Mouse (Mus musculus) intestine, postnatal 0 days (tissue): ENCODE measurements around the gene Usp54. TPM values are rescaled to one million over a fixed set of nuclear protein-coding genes. Genes with fewer than 3 reads are reported as not detected.

ENCODE experiments used
- ATAC-seq: fragments of 200-750 bp; cut with Nextera tagmentation; 2 replicates; pipeline ENCODE4 v1.8.0; 2017; ENCODE audit warnings: mild to moderate bottlenecking, moderate TSS enrichment, moderate library complexity
- H3K27ac ChIP-seq: fragments of 300-500 bp; sonication (generic); 2 replicates; pipeline ENCODE4 v1.5.1; 2014; ENCODE audit warnings: mild to moderate bottlenecking, low read depth, low read length, moderate library complexity
- H3K27me3 ChIP-seq: fragments of 300-500 bp; sonication (generic); replicated peaks from 2 replicates; pipeline ENCODE4 v1.6.1; 2014; ENCODE audit warnings: low read length, mixed read lengths; ENCODE audit not compliant: control insufficient read depth, insufficient read depth
- H3K36me3 ChIP-seq: fragments of 300-500 bp; sonication (generic); 2 replicates; pipeline ENCODE4 v1.6.1; 2014; ENCODE audit warnings: mild to moderate bottlenecking, moderate library complexity; ENCODE audit not compliant: control insufficient read depth, insufficient read depth
- H3K4me1 ChIP-seq: fragments of 300-500 bp; sonication (generic); replicated peaks from 2 replicates; pipeline ENCODE4 v1.6.1; 2014; ENCODE audit warnings: antibody characterized with exemption, low read length, mixed read lengths; ENCODE audit not compliant: control insufficient read depth, insufficient read depth
- H3K4me2 ChIP-seq: fragments of 300-500 bp; sonication (generic); replicated peaks from 2 replicates; pipeline ENCODE4 v1.6.1; 2014; ENCODE audit warnings: low read depth, mild to moderate bottlenecking, moderate library complexity
- H3K4me3 ChIP-seq: fragments of 300-500 bp; sonication (generic); 2 replicates; pipeline ENCODE4 v1.5.1; 2014; ENCODE audit warnings: low read depth, low read length
- H3K9ac ChIP-seq: fragments of 300-500 bp; sonication (generic); 2 replicates; pipeline ENCODE4 v1.6.1; 2014; ENCODE audit warnings: mild to moderate bottlenecking, low read depth, low read length
- H3K9me3 ChIP-seq: fragments of 300-500 bp; sonication (generic); 2 replicates; pipeline ENCODE4 v1.6.1; 2016; ENCODE audit warnings: mixed run types; ENCODE audit not compliant: control insufficient read depth
- CTCF ChIP-seq: sonication (generic); IDR thresholded peaks from 2 replicates; pipeline ENCODE4 v1.5.1; 2016; ENCODE audit warnings: low read depth, mild to moderate bottlenecking, control low read depth, antibody characterized with exemption, moderate library complexity
- WGBS: fragments of 180-500 bp; shearing (Covaris S2); extraction: QIAGEN DNeasy Blood & Tissue Kit; methylation state at CpG from one replicate; pipeline ENCODE4 v1.1.7; 2014; 5-methylcytosine and 5-hydroxymethylcytosine counted together
- polyA plus RNA-seq: library from polyadenylated mRNA; unstranded; fragments of >200 nt; fragmentation: Nextera tagmentation; extraction: Ambion mirVana; gene quantifications from 2 replicates; pipeline ENCODE4 v1.2.1, GENCODE M21; 2015

Usp54 gene
- polyA plus RNA-seq, 1 experiment from 2014 or later: 2.2 TPM

GRCm38 (mm10) chr14:20635546-20635945 is 5.3 kb downstream of the Usp54 start:
- TF ChIP-seq CTCF: no peak
- no peaks in the 10 kb centered on the region for H3K9me3 ChIP-seq
- no peak for ATAC-seq
- no peaks in the 10 kb centered on the region for H3K4me1 ChIP-seq
- no peaks in the 10 kb centered on the region for H3K36me3 ChIP-seq
- H3K9ac ChIP-seq: no peak overlapping the region
- no peak overlapping the region for H3K27ac ChIP-seq
- no peak overlapping the region for H3K4me2 ChIP-seq
- no peaks in the 10 kb centered on the region for H3K27me3 ChIP-seq
- H3K4me3 ChIP-seq: no peak overlapping the region
- 54% methylated on average over 2 of the region's 2 CpGs for WGBS

- no peak overlapping the region for H3K9ac ChIP-seq
- 40% methylated on average over 4 of the region's 4 CpGs for WGBS
These were observed 9.6 kb downstream of the Usp54 start for GRCm38 (mm10) chr14:20631253-20631652.

GRCm38 (mm10) chr14:20626971-20627370 is 13.9 kb downstream of the Usp54 start:
- no peak overlapping the region for H3K4me2 ChIP-seq
- ATAC-seq: no peak
- no peaks in the 10 kb centered on the region for H3K27me3 ChIP-seq
- WGBS: 61% methylated on average over 3 of the region's 3 CpGs
- no peaks in the 10 kb centered on the region for H3K9me3 ChIP-seq
- no peaks in the 10 kb centered on the region for H3K36me3 ChIP-seq
- no peak overlapping the region for H3K9ac ChIP-seq
- H3K27ac ChIP-seq: peak overlapping the region; percentile 75
- TF ChIP-seq CTCF: no peak
- no peaks in the 10 kb centered on the region for H3K4me1 ChIP-seq
- no peak overlapping the region for H3K4me3 ChIP-seq

More at GRCm38 (mm10) chr14:20631253-20631652, 9.6 kb downstream of the Usp54 start:
- no peaks in the 10 kb centered on the region for H3K27me3 ChIP-seq
- H3K9me3 ChIP-seq: no peaks in the 10 kb centered on the region
- no peak overlapping the region; the same call in 1 of the 2 replicates for H3K27ac ChIP-seq
- ATAC-seq: peak; percentile 68
- H3K4me2 ChIP-seq: no peak overlapping the region
- H3K36me3 ChIP-seq: no peaks in the 10 kb centered on the region
- no peak for TF ChIP-seq CTCF
- H3K4me1 ChIP-seq: no peaks in the 10 kb centered on the region
- no peak overlapping the region for H3K4me3 ChIP-seq

- no peaks in the 10 kb centered on the region for H3K27me3 ChIP-seq
- no peak for TF ChIP-seq CTCF
- WGBS: 45% methylated on average over 2 of the region's 2 CpGs
- no peaks in the 10 kb centered on the region for H3K4me1 ChIP-seq
- H3K4me2 ChIP-seq: no peak overlapping the region
- H3K9me3 ChIP-seq: no peaks in the 10 kb centered on the region
- no peaks in the 10 kb centered on the region for H3K36me3 ChIP-seq
- no peak overlapping the region for H3K9ac ChIP-seq
- no peak overlapping the region for H3K4me3 ChIP-seq
- peak overlapping the region; percentile 75 for H3K27ac ChIP-seq
- peak; percentile 87 for ATAC-seq
These were observed 14.4 kb downstream of the Usp54 start for GRCm38 (mm10) chr14:20626447-20626846.

GRCm38 (mm10) chr14:20622907-20623306 is 18.0 kb downstream of the Usp54 start:
- WGBS: 90% methylated on average over 3 of the region's 3 CpGs
- Histone ChIP-seq H3K9me3 (no peaks in the 10 kb centered on the region), H3K36me3 (no peaks in the 10 kb centered on the region), H3K9ac (no peak overlapping the region), H3K4me1 (no peaks in the 10 kb centered on the region), H3K4me3 (no peak overlapping the region), H3K27ac (no peak overlapping the region), H3K27me3 (no peaks in the 10 kb centered on the region), H3K4me2 (no peak overlapping the region)
- TF ChIP-seq CTCF: no peak
- no peak for ATAC-seq

- H3K4me1 ChIP-seq: no peaks in the 10 kb centered on the region
- WGBS: 61% methylated on average over 2 of the region's 2 CpGs
- no peak for ATAC-seq
- H3K27ac ChIP-seq: no peak overlapping the region
- no peaks in the 10 kb centered on the region for H3K9me3 ChIP-seq
- H3K36me3 ChIP-seq: no peaks in the 10 kb centered on the region
- no peak overlapping the region for H3K4me3 ChIP-seq
- TF ChIP-seq CTCF: no peak
- no peak overlapping the region for H3K4me2 ChIP-seq
- H3K27me3 ChIP-seq: no peaks in the 10 kb centered on the region
- no peak overlapping the region for H3K9ac ChIP-seq
These were observed 18.5 kb downstream of the Usp54 start for GRCm38 (mm10) chr14:20622412-20622811.

GRCm38 (mm10) chr14:20621903-20622302 is 19.0 kb downstream of the Usp54 start:
- 85% methylated on average over 2 of the region's 2 CpGs for WGBS
- Histone ChIP-seq H3K4me1 (no peaks in the 10 kb centered on the region), H3K9me3 (no peaks in the 10 kb centered on the region), H3K27me3 (no peaks in the 10 kb centered on the region), H3K27ac (no peak overlapping the region), H3K4me3 (no peak overlapping the region), H3K9ac (no peak overlapping the region), H3K36me3 (no peaks in the 10 kb centered on the region), H3K4me2 (no peak overlapping the region)
- ATAC-seq: no peak
- no peak for TF ChIP-seq CTCF
